11 mouse cellular contexts compared by ENCODE assay signal in the genomic region with DNA sequence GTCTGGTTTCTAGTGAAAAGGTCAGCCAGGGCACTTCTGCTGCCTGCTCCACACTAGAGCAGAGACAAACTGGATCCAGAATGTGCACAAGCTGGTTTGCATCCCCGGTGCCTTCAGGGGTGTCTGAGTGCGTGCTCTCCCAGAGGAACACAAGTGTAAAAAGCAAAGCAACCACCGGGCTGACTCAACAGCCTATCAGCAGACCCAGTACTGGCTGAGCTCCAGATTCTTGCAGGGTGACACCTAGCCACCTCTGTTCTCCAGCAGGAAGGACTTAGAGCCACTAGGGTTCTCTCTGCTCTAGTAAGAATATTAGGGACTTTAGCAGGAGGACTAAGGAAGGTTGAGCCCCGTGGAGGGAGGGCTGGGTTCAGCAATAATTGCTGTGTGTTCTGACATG.
DNase-seq lines count a peak whose midpoint lies in the region; ATAC-seq lines count a peak whose summit lies in the region.
"Had no signal": no experiment of that assay in that cellular context is flagged by ENCODE, and none has a peak within 500 bp of the region (broad histone marks: within the 10 kb centered on the region; RNA-seq: fewer than 3 reads in every experiment).

No protein-coding gene starts in this region.

- peak; percentile 8 to 10 for DNase-seq in cerebellum, postnatal 10 days
- DNase-seq in cerebellum, postnatal 4 days (ENCODE audit: low spot score in 2 of 2), result no peak
- peak; percentile 56 for DNase-seq in kidney, postnatal 10 days
- no peak for DNase-seq in retina, embryonic 14.5 days (ENCODE audit: low spot score)
- DNase-seq in c-Kit-positive CD71-positive TER-119-positive erythroid progenitor cells, embryonic 14.5 days (ENCODE audit: low spot score), result no peak
- DNase-seq in embryo, embryonic 10 days (ENCODE audit: low spot score), result no peak
- DNase-seq: cerebellum, postnatal 25 days; right cerebral cortex, postnatal 4 days had no signal

- ATAC-seq in granulocyte monocyte progenitor cell, adult 5-6 weeks (replicated peaks; ENCODE audit: poor library complexity, severe bottlenecking), result peak; percentile 13; the same call in 1 of the 2 replicates
- peak; percentile 49; the same call in 1 of the 2 replicates for ATAC-seq in megakaryocyte progenitor cell, adult 5-6 weeks (replicated peaks; ENCODE audit: poor library complexity)
- ATAC-seq: forebrain, embryonic 16.5 days had no signal

Comparison
In these comparisons a context has a peak if more than half of its experiments do, and no peak if none do; other contexts are left out.
1. DNase-seq: peak in cerebellum, postnatal 10 days (2 of 2) and kidney, postnatal 10 days (single experiment); none in cerebellum, postnatal 4 days (0 of 2), retina, embryonic 14.5 days (single experiment), c-Kit-positive CD71-positive TER-119-positive erythroid progenitor cells, embryonic 14.5 days (single experiment) and embryo, embryonic 10 days (single experiment).